Mouse (Mus musculus) forebrain, postnatal 0 days (tissue): ENCODE measurements around the gene Epor. TPM values are rescaled to one million over a fixed set of nuclear protein-coding genes. Genes with fewer than 3 reads are reported as not detected.
A peak's percentile ranks its signal among the peaks of the same experiment; 100 is the strongest.

ENCODE experiments used
- ATAC-seq: fragments of 200-750 bp; cut with Nextera tagmentation; 2 replicates; pipeline ENCODE4 v1.8.0; 2017; ENCODE audit warnings: mild to moderate bottlenecking, moderate library complexity
- DNase-seq: peaks from one replicate; pipeline ENCODE4 v3.0.0-alpha.2; 2015
- H3K27ac ChIP-seq: fragments of 300-500 bp; sonication (generic); 2 replicates; pipeline ENCODE4 v1.5.1; 2014; ENCODE audit warnings: low read depth, mild to moderate bottlenecking, antibody characterized with exemption, low read length, moderate library complexity, mixed read lengths
- H3K27me3 ChIP-seq: fragments of 300-500 bp; sonication (generic); 2 replicates; pipeline ENCODE4 v1.6.1; 2014; ENCODE audit warnings: mild to moderate bottlenecking, low read length, mixed read lengths; ENCODE audit not compliant: insufficient read depth
- H3K36me3 ChIP-seq: fragments of 300-500 bp; sonication (generic); 2 replicates; pipeline ENCODE4 v1.6.1; 2014; ENCODE audit warnings: mild to moderate bottlenecking, moderate library complexity; ENCODE audit not compliant: insufficient read depth
- H3K4me1 ChIP-seq: fragments of 300-500 bp; sonication (generic); 2 replicates; pipeline ENCODE4 v1.6.1; 2014; ENCODE audit warnings: antibody characterized with exemption; ENCODE audit not compliant: insufficient read depth
- H3K4me2 ChIP-seq: fragments of 300-500 bp; sonication (generic); 2 replicates; pipeline ENCODE4 v1.6.1; 2014; ENCODE audit warnings: low read depth, mild to moderate bottlenecking, moderate library complexity
- H3K4me3 ChIP-seq: fragments of 300-500 bp; sonication (generic); 2 replicates; pipeline ENCODE4 v1.5.1; 2014; ENCODE audit warnings: low read depth, low read length, mixed read lengths
- H3K9ac ChIP-seq: fragments of 300-500 bp; sonication (generic); 2 replicates; pipeline ENCODE4 v1.6.1; 2014; ENCODE audit warnings: mild to moderate bottlenecking
- H3K9me3 ChIP-seq: fragments of 300-500 bp; sonication (generic); 2 replicates; pipeline ENCODE4 v1.6.1; 2016; ENCODE audit warnings: low read length
- CTCF ChIP-seq: sonication (generic); IDR thresholded peaks from 2 replicates; pipeline ENCODE4 v1.5.1; 2016; ENCODE audit warnings: antibody characterized with exemption, control low read depth, low read depth
- WGBS: fragments of 180-500 bp; shearing (Covaris S2); extraction: QIAGEN DNeasy Blood & Tissue Kit; methylation state at CpG from one replicate; pipeline ENCODE4 v1.1.7; 2014; 5-methylcytosine and 5-hydroxymethylcytosine counted together
- polyA plus RNA-seq: library from polyadenylated mRNA; unstranded; fragments of >200 nt; fragmentation: Nextera tagmentation; extraction: Ambion mirVana; gene quantifications from 2 replicates; pipeline ENCODE4 v1.2.1, GENCODE M21; 2015
- total RNA-seq: library from RNA; depleted of rRNA; stranded (reverse); fragments of >200 nt; gene quantifications from 2 replicates; pipeline ENCODE4 v1.2.3, GENCODE M21; 2014; rRNA removed

Epor gene
- total RNA-seq (0.24 and 1.0 TPM in 2 replicates), polyA plus RNA-seq (2.2 and 2.4 TPM in 2 replicates)

DNA sequence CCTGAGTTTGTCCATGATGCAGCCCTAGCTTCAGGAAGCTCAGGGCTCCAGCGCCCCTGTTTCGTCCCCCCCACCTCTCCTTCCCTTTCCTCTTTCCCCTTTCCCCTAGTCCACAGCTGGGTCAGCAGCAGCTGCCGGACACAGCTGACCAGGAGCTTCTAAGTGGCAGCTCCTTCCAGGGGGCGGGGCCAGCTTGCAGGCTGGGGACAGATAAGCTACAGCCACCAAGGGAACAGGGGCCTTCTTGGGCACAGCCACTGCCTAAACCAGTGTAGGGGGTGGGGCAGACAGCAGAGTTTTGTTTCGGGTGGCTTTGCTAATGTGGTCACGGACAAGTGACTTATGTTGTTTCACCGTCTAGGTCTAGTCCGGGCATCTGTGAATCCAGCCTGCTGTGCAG is at the start of gene Epor:
Epor (minus strand) TSS at position 90 of the 400 bp plus-strand sequence.
- H3K4me2 ChIP-seq: peak within 1 kb of the TSS; percentile 72
- H3K4me3 ChIP-seq: peak within 1 kb of the TSS; percentile 38
- WGBS: 31% methylated on average over 8 of the region's 8 CpGs
- peaks cover 25% of the 10 kb centered on the region for H3K27me3 ChIP-seq
- no peak for DNase-seq
- H3K4me1 ChIP-seq: 0 out of 2 replicates have a peak, but pooled peaks cover 4% of the 10 kb centered on the region
- peak within 1 kb of the TSS; percentile 22; the same call in 1 of the 2 replicates for H3K9ac ChIP-seq
- no peak within 1 kb of the TSS for H3K27ac ChIP-seq
- H3K9me3 ChIP-seq: no peaks in the 10 kb centered on the region
- no peaks in the 10 kb centered on the region; the same call in 1 of the 2 replicates for H3K36me3 ChIP-seq
- 0 out of 2 replicates have a peak, but pooled peaks have one; percentile 5 for ATAC-seq
- no peak for TF ChIP-seq CTCF

DNA sequence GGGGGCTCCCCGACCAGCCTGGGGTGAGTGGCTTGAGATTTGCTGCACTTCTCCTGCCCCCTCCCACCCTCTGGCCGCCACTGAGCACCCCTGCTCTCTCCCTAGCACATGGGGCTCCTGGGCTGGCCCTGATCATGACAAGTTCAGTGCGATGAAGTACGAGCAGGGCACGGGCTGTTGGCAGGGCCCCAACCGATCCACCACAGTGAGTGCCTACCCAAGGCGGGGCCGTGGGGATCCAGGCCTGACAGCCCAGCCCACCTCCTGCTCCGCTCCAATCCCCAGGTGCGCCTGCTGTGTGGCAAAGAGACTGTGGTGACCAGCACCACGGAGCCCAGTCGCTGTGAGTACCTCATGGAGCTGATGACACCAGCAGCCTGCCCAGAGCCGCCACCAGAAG is 49.4 kb upstream of the Epor start:
- ATAC-seq: peak; percentile 7; the same call in 1 of the 2 replicates
- no peak overlapping the region for H3K27ac ChIP-seq
- H3K4me2 ChIP-seq: no peak overlapping the region
- no peak overlapping the region for H3K9ac ChIP-seq
- no peaks in the 10 kb centered on the region for H3K27me3 ChIP-seq
- peaks cover 80% of the 10 kb centered on the region for H3K36me3 ChIP-seq
- no peak for TF ChIP-seq CTCF
- no peak for DNase-seq
- 86% methylated on average over 13 of the region's 13 CpGs for WGBS
- no peak overlapping the region for H3K4me3 ChIP-seq
- H3K9me3 ChIP-seq: no peaks in the 10 kb centered on the region
- no peaks in the 10 kb centered on the region for H3K4me1 ChIP-seq

DNA sequence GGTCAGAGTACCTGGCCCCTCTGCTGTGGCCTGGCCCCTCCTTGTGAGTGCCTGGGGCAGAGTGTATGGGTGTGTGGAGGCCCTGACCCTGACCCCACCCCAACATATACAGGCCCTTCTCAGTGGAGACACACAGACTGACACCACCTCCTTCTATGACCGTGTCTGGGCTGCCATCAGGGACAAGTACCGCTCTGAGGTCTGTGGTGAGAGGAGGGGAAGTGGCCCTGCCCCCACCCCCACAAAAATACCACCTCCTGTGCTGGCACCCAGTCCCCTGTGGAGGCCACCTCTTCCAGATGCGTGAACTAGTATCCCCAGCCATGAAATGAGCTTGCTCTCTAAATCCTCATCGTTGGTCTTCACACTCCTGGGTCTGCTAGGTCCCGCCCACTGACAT is 47.7 kb upstream of the Epor start:
- Histone ChIP-seq H3K4me3 (no peak overlapping the region), H3K4me1 (no peaks in the 10 kb centered on the region), H3K9ac (no peak overlapping the region), H3K4me2 (no peak overlapping the region), H3K9me3 (no peaks in the 10 kb centered on the region), H3K27ac (no peak overlapping the region), H3K36me3 (peaks cover 80% of the 10 kb centered on the region), H3K27me3 (no peaks in the 10 kb centered on the region)
- ATAC-seq (no peak), DNase-seq (no peak)
- TF ChIP-seq CTCF: no peak
- WGBS: 92% methylated on average over 5 of the region's 5 CpGs

DNA sequence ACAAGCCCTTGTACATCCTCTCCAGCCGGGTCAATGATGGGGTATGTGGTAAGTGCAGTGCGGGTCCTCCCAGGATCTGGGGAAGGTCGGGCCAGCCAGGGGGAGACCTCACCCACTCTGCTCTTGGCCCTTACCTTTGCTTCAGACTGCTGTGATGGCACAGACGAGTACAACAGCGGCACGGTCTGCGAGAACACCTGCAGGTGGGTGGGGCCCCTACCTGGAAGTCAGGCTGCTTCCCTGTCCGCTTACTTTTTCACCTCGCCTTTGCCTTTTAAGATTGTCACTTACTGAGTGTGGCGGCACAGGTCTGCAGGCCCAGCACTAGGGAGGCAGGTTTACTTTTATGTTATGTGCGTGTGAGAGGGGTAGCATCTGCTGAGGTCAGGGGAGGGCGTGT is 41.2 kb upstream of the Epor start:
- Histone ChIP-seq H3K9ac (no peak overlapping the region), H3K27me3 (no peaks in the 10 kb centered on the region), H3K4me2 (no peak overlapping the region), H3K4me3 (no peak overlapping the region), H3K9me3 (no peaks in the 10 kb centered on the region), H3K4me1 (peaks cover 21% of the 10 kb centered on the region), H3K27ac (no peak overlapping the region), H3K36me3 (peaks cover 48% of the 10 kb centered on the region)
- TF ChIP-seq CTCF: no peak
- DNase-seq: no peak
- WGBS: 97% methylated on average over 12 of the region's 12 CpGs
- no peak for ATAC-seq

DNA sequence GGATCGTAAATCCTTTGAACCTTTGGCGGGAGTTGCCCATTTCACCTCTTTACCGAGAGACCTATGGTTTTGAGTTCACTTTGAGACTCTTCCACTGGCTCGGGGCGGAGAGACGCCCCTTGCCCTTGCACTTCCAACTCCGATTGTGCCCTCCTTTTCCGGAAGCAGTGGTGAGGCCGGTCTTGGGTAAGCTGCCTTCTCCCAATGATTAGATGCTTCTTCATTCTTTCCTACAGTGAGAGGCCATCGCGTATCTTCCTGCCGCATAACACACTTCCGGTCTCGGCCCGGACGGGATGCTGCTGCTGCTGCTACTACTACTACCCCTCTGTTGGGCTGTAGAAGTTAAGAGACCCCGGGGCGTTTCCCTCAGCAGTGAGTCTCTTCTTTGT is 39.9 kb upstream of the Epor start:
- Histone ChIP-seq H3K36me3 (peaks cover 35% of the 10 kb centered on the region), H3K4me2 (peak overlapping the region; percentile 86), H3K4me3 (peak overlapping the region; percentile 85), H3K27me3 (no peaks in the 10 kb centered on the region), H3K9ac (peak overlapping the region; percentile 75), H3K27ac (peak overlapping the region; percentile 86), H3K4me1 (peaks cover 21% of the 10 kb centered on the region), H3K9me3 (no peaks in the 10 kb centered on the region)
- no peak for TF ChIP-seq CTCF
- ATAC-seq (peak; percentile 19), DNase-seq (no peak)
- WGBS: under 1% methylated on average over 18 of the region's 18 CpGs

DNA sequence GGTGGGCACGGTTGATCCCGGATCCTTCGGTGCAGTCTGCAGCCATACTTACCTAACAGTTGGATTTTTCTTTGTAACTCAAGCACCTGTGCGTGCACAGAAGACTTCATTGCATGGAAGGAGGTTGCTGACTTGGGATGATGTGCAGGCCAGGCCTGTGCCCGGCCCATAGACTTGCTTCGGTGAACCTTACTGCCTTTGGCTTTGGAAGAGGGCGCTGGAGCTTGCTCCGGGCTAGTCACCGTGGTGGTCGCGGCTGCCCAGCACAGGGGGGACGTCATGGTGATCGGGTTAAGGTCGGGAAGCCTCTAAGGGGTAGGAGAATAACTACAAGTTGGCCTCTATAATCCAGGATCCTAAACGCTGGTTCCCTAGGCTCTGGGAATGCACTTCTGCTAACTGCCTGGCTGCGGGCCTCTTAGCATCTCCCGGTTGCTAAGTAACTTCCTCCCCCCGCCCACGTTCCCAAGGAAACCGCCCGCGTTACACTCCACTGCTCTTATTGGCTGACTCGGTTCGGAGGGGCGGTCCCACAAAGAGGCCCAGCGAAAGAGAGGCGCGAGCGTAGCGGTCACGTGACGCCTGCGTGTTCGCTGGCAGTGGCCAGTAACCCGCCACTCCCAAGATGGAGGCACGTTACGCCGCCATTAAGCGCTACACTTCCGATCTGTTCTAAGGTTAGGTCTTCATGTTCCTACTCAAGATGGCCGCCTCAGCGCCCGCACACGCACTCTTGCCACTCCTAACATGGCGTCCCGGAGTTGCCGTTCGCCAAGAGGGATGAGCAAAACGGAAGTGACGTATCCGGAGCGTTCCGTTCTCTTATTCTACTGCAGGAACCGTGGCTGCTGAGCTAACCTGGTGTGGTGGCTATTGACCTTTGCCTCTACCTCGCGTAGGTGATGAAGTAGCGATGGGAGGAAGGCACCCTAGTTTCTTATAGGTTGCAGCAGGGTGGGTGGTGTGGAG is 39.2 kb upstream of the Epor start, which contains the start of the genes Ccdc151 and Prkcsh:
Ccdc151 (minus strand) TSS at position 441 of the 969 bp plus-strand sequence.
Prkcsh (plus strand) TSS at position 613 of the 969 bp plus-strand sequence.
- Histone ChIP-seq H3K4me3 (peak within 1 kb of the TSS; percentile 85), H3K4me2 (peak within 1 kb of the TSS; percentile 86), H3K9me3 (no peaks in the 10 kb centered on the region), H3K4me1 (peaks cover 21% of the 10 kb centered on the region), H3K27ac (peak within 1 kb of the TSS; percentile 86), H3K9ac (peak within 1 kb of the TSS; percentile 75), H3K36me3 (peaks cover 29% of the 10 kb centered on the region), H3K27me3 (no peaks in the 10 kb centered on the region)
- ATAC-seq (peak; percentile 98), DNase-seq (peak; percentile 100)
- WGBS: 5% methylated on average over 57 of the region's 57 CpGs
- peak; percentile 28; the same call in 1 of the 2 replicates for TF ChIP-seq CTCF
